Mouse (Mus musculus): ENCODE results near the gene Phf2. TPM values are rescaled to one million over a fixed set of nuclear protein-coding genes. Genes with fewer than 3 reads are reported as not detected.

Phf2 gene
- 10 to 100 TPM; 29.8 to 29.9 TPM for total RNA-seq (2023)

DNA sequence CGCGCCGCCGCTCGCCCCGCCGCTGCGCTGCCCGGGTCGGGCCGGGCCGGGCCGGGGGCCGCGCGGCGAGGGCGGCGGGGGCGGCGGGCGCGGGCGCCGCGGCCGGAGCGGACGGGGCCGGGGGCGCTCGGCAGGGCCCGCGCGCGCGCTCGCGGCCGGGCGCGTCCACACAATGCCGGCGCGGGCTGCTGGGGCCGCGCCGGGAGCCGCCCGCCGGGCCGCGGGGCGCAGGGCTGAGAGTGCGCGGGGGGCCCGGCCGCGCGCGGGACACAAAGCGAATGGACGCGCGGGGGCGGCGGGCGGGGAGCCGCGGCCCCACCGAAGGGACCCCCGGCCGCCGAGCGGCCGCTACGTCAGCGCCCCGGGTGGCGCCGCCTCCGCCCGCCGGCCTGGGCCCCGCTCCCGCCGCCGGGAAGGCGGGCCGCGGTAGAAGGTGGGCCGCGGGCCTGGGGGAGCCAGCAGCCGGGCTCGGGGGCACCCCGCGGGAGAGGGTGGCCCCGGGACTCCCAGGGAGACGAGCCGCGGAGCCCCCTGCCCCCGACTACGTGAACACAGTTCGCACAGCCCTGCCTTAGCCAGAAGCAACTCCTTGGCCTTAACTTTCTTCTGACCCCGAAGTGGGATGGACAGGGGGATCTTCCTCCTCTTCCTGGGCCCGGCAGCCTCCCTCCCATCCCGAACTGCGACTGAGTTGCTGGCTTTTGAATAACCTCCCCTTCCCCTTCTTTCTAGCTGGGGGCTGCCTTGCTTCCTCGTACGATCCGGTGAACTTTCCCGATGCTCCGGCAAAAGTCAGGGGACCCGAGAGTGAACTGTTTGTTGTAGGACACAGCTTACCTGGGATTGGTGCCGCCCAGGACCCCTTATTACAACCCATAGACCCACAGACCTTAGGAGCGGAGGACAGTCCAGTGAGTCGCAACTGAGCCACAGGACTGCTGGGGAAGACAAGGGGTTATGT lies at the start of gene Phf2:
Gene Phf2, minus strand, starts transcription at position 349 of the 961 bp plus-strand sequence.

Other genes with a start within 250 kb of the Phf2 start
- gene Ptpdc1, start 245.5 kb downstream of the Phf2 start, total RNA-seq (2023), result 1 to 10 TPM; 1.8 to 2.3 TPM
- not detected for gene Barx1, start 208.1 kb downstream of the Phf2 start, total RNA-seq (2023)
- 100 to 1,000 TPM; 100 to 102 TPM for gene Fam120a, start 96.9 kb upstream of the Phf2 start, total RNA-seq (2023)

Data from neutrophil, adult 83 days (primary cell).